Mouse (Mus musculus): ENCODE measurements around the gene Kcnq1. TPM values are rescaled to one million over a fixed set of nuclear protein-coding genes. Genes with fewer than 3 reads are reported as not detected.

Gene Kcnq1
- total and polyA plus RNA-seq, 2 experiments from 2014 or later, result 1.00 to 2.0 TPM

- 65% methylated on average over 5 of the region's 5 CpGs for WGBS
- ATAC-seq (no peak), DNase-seq (no peak)
- H3K27me3 ChIP-seq (ENCODE audit: insufficient read depth, low read length), result no peaks in the 10 kb centered on the region
- H3K4me1 ChIP-seq (ENCODE audit: insufficient read depth), result no peaks in the 10 kb centered on the region
- no peak overlapping the region for H3K4me2 ChIP-seq (ENCODE audit: low read depth)
- TF ChIP-seq CTCF (IDR thresholded peaks at IDR 0.05; ENCODE audit: low read depth), result no peak
- H3K9me3 ChIP-seq (ENCODE audit: low read length), result no peaks in the 10 kb centered on the region
- H3K27ac ChIP-seq (ENCODE audit: low read depth, low read length), result no peak overlapping the region
- H3K9ac ChIP-seq, result no peak overlapping the region
- no peaks in the 10 kb centered on the region for H3K36me3 ChIP-seq (ENCODE audit: insufficient read depth)
- no peak overlapping the region for H3K4me3 ChIP-seq (ENCODE audit: low read depth, low read length)
Observed at GRCm38 (mm10) chr7:143401429-143402016, 295.4 kb downstream of the Kcnq1 start.

- no peak for TF ChIP-seq CTCF (IDR thresholded peaks at IDR 0.05; ENCODE audit: low read depth)
Observed at GRCm38 (mm10) chr7:143404296-143404695, 298.1 kb downstream of the Kcnq1 start.

DNA sequence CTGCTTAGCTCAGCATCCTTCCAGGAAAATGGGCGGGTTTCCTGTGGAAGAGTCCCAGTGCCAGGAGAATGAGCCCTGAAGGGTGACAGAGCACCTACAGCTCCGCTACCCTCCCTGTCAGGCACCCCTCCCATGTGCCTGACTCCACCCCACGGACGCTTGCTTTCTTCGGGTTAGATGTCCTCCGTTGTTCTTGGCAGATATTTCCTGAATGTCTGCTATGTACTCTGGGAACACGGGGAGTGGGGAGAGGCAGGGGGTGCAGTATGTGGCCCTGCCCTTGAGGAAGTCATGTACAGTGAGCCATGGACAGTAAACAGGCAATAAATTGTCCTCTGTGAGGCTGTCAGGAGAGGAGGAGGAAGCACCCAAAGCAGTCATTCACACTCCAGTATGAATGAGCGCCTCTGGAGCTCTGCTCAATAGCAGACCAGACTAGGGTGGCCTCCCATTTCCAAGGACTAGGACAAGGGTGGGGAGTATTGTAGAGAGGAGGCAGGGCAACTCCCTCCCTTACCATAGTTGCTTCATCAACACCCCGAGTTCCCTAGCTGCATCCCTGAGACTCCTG is 301.9 kb downstream of the Kcnq1 start:
- ATAC-seq (no peak), DNase-seq (no peak)
- no peak overlapping the region for H3K4me3 ChIP-seq (ENCODE audit: low read depth, low read length)
- no peak for TF ChIP-seq CTCF (IDR thresholded peaks at IDR 0.05; ENCODE audit: low read depth)
- H3K4me1 ChIP-seq (ENCODE audit: insufficient read depth), result no peaks in the 10 kb centered on the region
- no peak overlapping the region for H3K27ac ChIP-seq (ENCODE audit: low read depth, low read length)
- H3K36me3 ChIP-seq (ENCODE audit: insufficient read depth), result no peaks in the 10 kb centered on the region
- WGBS, result 78% methylated on average over 9 of the region's 9 CpGs
- H3K27me3 ChIP-seq (ENCODE audit: insufficient read depth, low read length), result no peaks in the 10 kb centered on the region
- H3K9me3 ChIP-seq (ENCODE audit: low read length), result no peaks in the 10 kb centered on the region
- no peak overlapping the region for H3K4me2 ChIP-seq (ENCODE audit: low read depth)
- H3K9ac ChIP-seq, result no peak overlapping the region

More at GRCm38 (mm10) chr7:143404296-143404695, 298.1 kb downstream of the Kcnq1 start:
- DNase-seq (no peak), ATAC-seq (no peak)
- no peak overlapping the region for H3K4me2 ChIP-seq (ENCODE audit: low read depth)
- no peaks in the 10 kb centered on the region for H3K4me1 ChIP-seq (ENCODE audit: insufficient read depth)
- no peak overlapping the region for H3K9ac ChIP-seq
- no peaks in the 10 kb centered on the region for H3K36me3 ChIP-seq (ENCODE audit: insufficient read depth)
- H3K27me3 ChIP-seq (ENCODE audit: insufficient read depth, low read length), result no peaks in the 10 kb centered on the region
- 72% methylated on average over 6 of the region's 6 CpGs for WGBS
- H3K27ac ChIP-seq (ENCODE audit: low read depth, low read length), result no peak overlapping the region
- no peaks in the 10 kb centered on the region for H3K9me3 ChIP-seq (ENCODE audit: low read length)
- no peak overlapping the region for H3K4me3 ChIP-seq (ENCODE audit: low read depth, low read length)

GRCm38 (mm10) chr7:143408615-143409021 is 302.5 kb downstream of the Kcnq1 start:
- Histone ChIP-seq H3K4me3 (ENCODE audit: low read depth, low read length) (no peak overlapping the region), H3K27me3 (ENCODE audit: insufficient read depth, low read length) (no peaks in the 10 kb centered on the region), H3K4me1 (ENCODE audit: insufficient read depth) (no peaks in the 10 kb centered on the region), H3K9me3 (ENCODE audit: low read length) (no peaks in the 10 kb centered on the region), H3K27ac (ENCODE audit: low read depth, low read length) (no peak overlapping the region), H3K4me2 (ENCODE audit: low read depth) (no peak overlapping the region), H3K9ac (no peak overlapping the region), H3K36me3 (ENCODE audit: insufficient read depth) (no peaks in the 10 kb centered on the region)
- no peak for DNase-seq
- TF ChIP-seq CTCF (IDR thresholded peaks at IDR 0.05; ENCODE audit: low read depth), result no peak
- 33% methylated on average over 13 of the region's 13 CpGs for WGBS
- ATAC-seq, result no peak

GRCm38 (mm10) chr7:143412606-143413005 is 306.4 kb downstream of the Kcnq1 start:
- H3K4me1 ChIP-seq (ENCODE audit: insufficient read depth), result no peaks in the 10 kb centered on the region
- no peaks in the 10 kb centered on the region for H3K36me3 ChIP-seq (ENCODE audit: insufficient read depth)
- WGBS, result 80% methylated on average over 6 of the region's 6 CpGs
- ATAC-seq (no peak), DNase-seq (no peak)
- H3K9ac ChIP-seq, result no peak overlapping the region
- no peaks in the 10 kb centered on the region for H3K9me3 ChIP-seq (ENCODE audit: low read length)
- H3K4me2 ChIP-seq (ENCODE audit: low read depth), result no peak overlapping the region
- no peaks in the 10 kb centered on the region for H3K27me3 ChIP-seq (ENCODE audit: insufficient read depth, low read length)
- no peak overlapping the region for H3K27ac ChIP-seq (ENCODE audit: low read depth, low read length)
- H3K4me3 ChIP-seq (ENCODE audit: low read depth, low read length), result no peak overlapping the region
- TF ChIP-seq CTCF (IDR thresholded peaks at IDR 0.05; ENCODE audit: low read depth), result no peak

- WGBS, result 67% methylated on average over 4 of the region's 4 CpGs
- H3K27ac ChIP-seq (ENCODE audit: low read depth, low read length), result no peak overlapping the region
- no peak overlapping the region for H3K4me2 ChIP-seq (ENCODE audit: low read depth)
Observed at GRCm38 (mm10) chr7:143415070-143415469, 308.9 kb downstream of the Kcnq1 start.

GRCm38 (mm10) chr7:143416406-143416805 is 310.2 kb downstream of the Kcnq1 start:
- H3K36me3 ChIP-seq (ENCODE audit: insufficient read depth), result no peaks in the 10 kb centered on the region
- no peak overlapping the region for H3K9ac ChIP-seq
- no peak overlapping the region for H3K4me2 ChIP-seq (ENCODE audit: low read depth)
- no peak overlapping the region for H3K4me3 ChIP-seq (ENCODE audit: low read depth, low read length)
- WGBS, result 88% methylated on average over 12 of the region's 12 CpGs
- H3K27ac ChIP-seq (ENCODE audit: low read depth, low read length), result no peak overlapping the region
- ATAC-seq (no peak), DNase-seq (no peak)
- H3K27me3 ChIP-seq (ENCODE audit: insufficient read depth, low read length), result no peaks in the 10 kb centered on the region
- no peaks in the 10 kb centered on the region for H3K9me3 ChIP-seq (ENCODE audit: low read length)
- TF ChIP-seq CTCF (IDR thresholded peaks at IDR 0.05; ENCODE audit: low read depth), result no peak
- no peaks in the 10 kb centered on the region for H3K4me1 ChIP-seq (ENCODE audit: insufficient read depth)

More at GRCm38 (mm10) chr7:143415070-143415469, 308.9 kb downstream of the Kcnq1 start:
- H3K9me3 ChIP-seq (ENCODE audit: low read length), result no peaks in the 10 kb centered on the region
- ATAC-seq (no peak), DNase-seq (no peak)
- no peaks in the 10 kb centered on the region for H3K4me1 ChIP-seq (ENCODE audit: insufficient read depth)
- no peak for TF ChIP-seq CTCF (IDR thresholded peaks at IDR 0.05; ENCODE audit: low read depth)
- no peak overlapping the region for H3K4me3 ChIP-seq (ENCODE audit: low read depth, low read length)
- H3K27me3 ChIP-seq (ENCODE audit: insufficient read depth, low read length), result no peaks in the 10 kb centered on the region
- no peak overlapping the region for H3K9ac ChIP-seq
- H3K36me3 ChIP-seq (ENCODE audit: insufficient read depth), result no peaks in the 10 kb centered on the region
